Mouse (Mus musculus): ENCODE data around the gene Thrb.

DNA sequence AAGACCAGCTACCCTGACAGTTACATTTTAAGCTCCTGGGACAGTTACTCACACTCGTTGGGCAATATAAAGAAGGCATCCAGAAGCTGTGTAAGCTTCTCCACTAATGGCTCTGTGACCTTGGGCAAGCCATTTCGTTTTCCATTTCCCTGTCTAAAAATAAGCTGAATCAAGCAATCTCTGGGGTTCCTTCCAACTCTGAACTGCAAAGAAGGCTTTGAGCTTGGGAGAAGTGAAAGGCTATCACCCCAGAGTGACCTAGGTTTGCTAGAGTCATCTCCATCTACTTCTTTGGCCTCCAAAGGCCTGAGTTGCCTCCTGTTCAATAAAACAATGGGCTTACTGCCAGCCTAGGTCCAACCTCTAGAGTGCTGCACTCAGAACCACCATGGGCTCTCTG, 242.4 kb downstream of the Thrb start:
- no peak for TF ChIP-seq CTCF (IDR thresholded peaks at IDR 0.05; ENCODE audit: low read depth)
- TF ChIP-seq EP300 (IDR thresholded peaks at IDR 0.05; ENCODE audit: low read depth), result no peak

Measured in liver, postnatal 0 days (tissue).